Mouse (Mus musculus) layer of hippocampus, postnatal 10 days (tissue): ENCODE data around the gene Ndufs2. TPM values are rescaled to one million over a fixed set of nuclear protein-coding genes. Genes with fewer than 3 reads are reported as not detected.
"Not testable (repeated sequence)": the region's sequence is repeated elsewhere in the genome, so short reads cannot be mapped to it uniquely, and the experiment has no call there.

Experiments used
- DNase-seq, 2 experiments: peaks; one replicate each; pipeline ENCODE4 v3.0.0; 2021; ENCODE audit warnings: low spot score in 2 of 2
- total RNA-seq, 2 experiments: library from RNA; stranded (reverse); gene quantifications; 2 replicates each; pipeline ENCODE4 v1.2.3; 2021

Ndufs2 gene
- total RNA-seq, 2 experiments from 2014 or later: 235 to 249 TPM

DNA sequence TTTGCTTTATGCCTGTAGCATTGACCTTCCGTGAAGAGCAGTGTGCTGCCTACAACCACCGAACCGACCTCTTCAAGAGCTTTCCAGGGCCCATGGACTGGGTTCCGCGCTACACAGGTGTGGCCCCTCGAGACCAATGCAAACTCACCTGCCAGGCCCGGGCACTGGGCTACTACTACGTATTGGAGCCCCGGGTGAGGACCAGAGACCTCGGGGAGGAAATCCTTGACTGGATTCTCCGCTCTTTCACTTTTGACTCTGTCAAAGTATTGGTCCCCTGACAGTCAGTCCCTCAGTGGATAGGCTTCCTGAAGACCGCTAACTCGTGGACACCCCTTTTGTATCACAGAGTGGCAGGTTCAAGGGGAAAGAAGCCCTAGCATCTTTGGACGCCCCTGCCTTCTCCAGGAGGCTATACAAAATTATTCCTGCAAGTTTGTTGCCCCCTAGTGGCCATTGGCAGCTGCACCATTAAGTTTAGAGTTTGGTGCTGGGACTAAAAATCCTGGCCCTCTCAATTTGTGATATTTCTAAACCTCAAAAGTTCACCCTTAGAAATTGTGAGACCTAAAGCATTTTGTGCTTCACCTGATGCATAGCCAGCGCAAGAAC, 5.9 kb upstream of the Ndufs2 start:
- peak; percentile 69 to 77 for DNase-seq

DNA sequence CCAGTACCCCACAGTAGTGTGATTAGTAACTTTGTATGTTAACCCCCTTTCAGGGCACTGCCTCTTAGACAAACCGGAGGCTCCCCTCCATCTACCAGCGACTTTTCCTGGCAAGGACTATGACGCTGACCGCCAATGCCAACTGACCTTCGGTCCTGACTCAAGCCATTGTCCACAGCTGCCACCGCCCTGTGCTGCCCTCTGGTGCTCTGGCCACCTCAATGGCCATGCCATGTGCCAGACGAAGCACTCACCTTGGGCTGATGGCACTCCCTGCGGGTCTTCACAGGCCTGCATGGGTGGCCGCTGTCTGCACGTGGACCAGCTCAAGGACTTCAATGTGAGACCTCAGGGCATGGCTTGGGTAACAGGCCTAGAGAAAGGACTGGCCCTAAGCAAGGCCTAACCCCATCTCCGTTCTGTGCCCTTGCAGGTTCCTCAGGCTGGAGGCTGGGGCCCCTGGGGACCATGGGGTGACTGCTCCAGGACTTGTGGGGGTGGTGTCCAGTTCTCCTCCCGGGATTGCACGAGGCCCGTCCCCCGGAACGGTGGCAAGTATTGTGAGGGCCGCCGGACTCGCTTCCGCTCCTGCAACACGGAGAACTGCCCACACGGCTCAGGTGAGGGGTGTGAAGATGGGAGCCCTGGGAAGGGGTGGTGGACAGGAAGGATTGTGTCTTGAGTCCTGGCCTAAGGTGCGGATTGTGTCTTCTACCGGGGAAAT, 5.1 kb upstream of the Ndufs2 start:
- DNase-seq: no peak

DNA sequence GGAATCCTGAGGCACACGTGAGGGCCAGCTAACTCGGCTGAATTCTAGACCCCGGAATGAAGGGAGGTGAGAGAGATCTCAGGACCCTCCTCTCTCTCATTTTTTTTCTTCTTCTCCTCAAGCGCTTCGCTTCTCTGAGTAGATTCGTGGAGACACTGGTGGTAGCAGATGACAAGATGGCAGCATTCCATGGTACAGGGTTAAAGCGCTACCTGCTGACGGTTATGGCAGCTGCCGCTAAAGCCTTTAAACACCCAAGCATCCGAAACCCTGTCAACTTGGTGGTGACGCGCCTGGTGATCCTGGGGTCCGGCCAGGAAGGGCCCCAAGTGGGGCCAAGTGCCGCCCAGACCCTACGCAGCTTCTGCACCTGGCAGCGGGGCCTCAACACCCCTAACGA, 1.2 kb upstream of the Ndufs2 start:
- DNase-seq: no peak

DNA sequence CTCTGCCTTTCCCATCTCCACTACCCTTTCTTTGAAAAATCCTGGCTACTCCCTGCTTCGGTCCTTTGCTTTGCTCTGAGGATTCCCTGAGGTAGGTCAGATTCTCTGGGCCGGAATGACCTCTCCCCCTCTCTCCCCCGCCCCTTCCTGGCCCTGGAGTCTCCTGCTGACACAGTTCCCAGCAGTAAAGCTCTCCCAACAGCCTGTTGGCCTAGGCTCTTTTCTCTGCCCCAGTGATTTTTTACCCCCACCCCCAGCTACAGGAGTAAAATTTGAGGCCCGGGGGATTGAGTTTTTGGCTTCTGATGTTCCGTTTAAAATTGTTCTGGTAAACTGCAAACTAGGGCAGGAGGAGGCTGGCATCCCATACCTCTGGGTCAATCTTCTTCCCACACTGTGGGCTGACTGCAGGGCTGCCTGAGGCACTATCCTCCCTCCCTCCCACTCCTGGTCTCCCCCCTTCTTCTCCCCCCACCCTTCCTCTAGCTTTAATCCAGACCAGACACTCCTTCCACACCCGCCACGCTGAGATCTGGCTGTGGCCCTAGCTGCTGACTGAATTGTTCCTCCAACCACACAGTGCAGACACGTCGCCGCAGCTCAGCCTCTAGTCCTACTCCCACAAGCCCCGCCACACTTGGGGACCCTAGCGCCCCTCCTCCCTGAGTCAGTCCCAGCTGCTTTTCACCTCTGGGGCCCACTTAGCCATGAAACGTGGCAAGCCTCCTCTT, 571 bp upstream of the Ndufs2 start:
- DNase-seq: no peak

DNA sequence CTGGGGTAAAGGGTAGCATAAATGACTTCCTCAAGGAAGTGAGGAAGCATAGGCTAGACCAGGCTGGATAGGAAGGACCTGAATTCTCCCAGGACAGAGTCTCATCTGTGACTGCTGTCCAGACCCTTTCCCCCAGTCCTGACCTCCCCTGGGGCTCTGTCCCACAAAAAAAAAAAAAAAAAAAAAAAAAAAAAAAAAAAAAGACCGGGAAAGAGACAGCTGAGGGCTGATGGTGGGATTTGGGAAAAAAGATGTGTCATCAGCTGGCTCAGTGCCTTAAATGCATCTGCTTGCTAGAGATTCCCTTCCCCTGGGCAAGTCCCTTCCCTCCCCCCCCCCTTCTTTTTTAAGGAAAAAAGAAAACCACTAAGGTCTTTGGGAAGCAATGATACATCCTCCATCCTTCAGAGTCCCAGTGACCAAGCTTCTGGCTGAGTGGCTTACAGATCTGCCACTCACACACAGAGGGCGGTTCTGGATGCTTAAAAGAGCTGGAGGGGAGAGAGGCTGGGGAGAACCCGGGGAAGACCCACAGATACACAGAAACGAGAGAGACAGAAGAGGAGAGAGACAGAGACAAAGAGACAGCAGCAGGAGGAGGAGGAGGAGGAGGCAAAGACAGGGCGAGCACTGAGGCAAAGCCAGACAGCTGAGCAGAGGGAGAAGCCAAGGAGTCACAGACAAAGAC, 1.1 kb downstream of the Ndufs2 start, which contains the start of gene Adamts4:
Adamts4 (plus strand) TSS at position 509 of the 688 bp plus-strand sequence.
- DNase-seq: peak; percentile 65 to 72

DNA sequence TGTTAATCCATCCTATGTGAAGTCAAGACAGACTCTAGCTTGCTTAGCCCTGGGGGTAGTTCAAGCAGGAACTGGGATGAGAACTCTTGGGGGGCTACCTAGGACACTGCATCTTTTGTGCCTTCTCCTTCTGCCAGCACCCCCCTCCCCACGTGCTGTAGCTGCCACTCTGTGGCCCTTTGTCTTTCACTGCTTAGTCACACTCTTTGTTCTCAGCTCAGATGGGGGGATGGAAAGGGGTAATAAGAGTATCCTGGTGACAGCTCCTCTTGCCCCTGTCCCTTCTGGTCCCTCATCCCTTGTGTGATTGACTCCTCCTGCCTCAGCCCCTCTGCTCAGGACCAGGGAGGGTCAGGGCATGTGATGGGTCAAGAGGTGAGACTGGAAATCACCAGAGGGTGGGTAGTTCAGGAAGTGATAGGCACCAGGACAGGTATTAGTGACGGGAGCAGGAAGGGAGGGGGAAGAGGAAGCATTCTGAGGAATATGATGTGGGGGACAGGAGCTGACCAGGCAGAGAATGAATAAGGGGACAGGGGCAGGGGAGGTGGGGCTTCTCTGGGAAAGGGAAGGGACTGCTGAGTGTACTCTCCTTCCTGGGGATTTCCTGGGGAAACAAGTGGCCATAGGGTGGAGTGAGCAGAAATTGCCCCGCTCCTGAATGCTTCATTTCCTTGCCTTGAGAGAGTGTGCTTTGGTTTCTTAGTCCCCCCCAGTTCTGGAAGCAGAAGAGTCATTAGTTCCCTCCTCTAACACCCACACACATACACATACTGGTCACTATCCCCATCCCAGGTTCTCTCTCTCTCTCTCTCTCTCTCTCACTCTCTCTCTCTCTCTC, 2.6 kb downstream of the Ndufs2 start:
- DNase-seq: no peak

DNA sequence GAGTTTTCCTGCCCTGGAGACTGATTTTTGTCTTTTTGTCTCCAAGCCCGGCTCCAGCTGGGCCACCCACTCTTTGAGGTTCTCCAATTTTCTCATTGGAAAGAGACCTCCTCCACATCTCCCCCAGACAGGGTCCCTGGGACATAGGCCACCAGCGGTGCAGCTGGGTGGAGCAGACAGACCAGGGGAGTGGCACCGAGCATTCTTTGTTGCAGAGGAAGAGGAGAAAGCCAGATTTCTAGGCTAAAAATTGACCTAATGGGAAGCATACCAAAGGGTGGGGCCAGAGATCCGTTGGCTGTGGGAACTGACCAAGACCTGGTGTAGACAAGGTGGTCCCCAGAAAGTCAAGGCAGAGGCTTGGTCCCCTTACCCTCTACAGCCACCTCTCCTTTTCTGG, 3.3 kb downstream of the Ndufs2 start:
- no peak for DNase-seq

DNA sequence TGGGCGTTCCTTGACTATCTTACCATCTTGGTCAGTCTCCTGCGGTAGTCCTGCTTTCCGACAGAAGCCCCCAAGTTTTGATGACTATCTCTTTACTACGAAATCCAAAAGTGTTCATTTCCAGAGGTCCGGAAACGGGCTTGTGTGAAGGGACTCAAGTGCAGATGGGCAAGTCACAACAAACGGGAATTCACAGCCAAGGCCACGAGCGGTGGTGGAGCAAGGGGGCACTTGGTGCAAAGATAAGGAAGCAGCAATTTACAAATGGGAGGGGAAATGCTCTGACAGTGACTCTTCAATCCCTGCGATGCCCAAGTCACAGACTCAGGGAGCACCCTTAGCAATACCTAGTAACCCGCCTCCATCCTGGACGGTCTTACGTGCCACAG, 3.7 kb downstream of the Ndufs2 start:
- no peak for DNase-seq

DNA sequence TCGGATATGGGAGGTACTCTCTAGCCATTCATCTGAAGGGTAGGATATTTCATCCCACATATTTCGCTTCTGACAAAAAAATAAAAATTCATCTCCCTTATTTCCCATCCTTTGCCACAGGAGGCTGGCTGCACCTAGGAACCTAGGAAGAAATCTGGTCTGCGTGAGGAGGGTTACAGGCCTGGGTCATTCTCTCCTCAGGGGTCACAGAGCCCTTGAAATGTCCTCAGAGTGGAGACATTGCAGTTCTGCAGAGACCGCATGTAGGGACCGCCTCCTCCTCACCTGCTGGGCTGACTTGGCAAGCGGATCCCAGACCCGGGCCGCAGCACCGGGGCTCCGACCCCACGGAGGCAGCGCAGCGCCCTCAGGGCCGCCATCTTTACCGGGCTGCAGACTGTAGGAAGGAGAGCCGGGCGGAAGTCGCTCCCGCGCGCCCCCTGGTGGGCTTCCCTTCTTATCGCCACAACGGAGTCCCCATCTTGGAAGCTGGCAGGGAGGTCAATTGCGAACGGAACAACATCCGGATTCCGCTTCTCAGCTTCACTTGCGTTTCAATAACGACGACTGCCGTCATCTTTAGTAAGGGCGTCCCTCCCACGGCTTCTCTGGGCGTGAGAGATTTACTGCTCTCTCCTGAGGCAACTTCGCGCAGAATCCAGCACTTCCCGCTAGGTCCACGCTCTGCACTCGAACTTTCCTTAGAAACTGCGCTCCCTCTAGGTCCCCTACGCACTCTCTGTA, 4.3 kb downstream of the Ndufs2 start:
- peak; percentile 96 to 99 for DNase-seq

DNA sequence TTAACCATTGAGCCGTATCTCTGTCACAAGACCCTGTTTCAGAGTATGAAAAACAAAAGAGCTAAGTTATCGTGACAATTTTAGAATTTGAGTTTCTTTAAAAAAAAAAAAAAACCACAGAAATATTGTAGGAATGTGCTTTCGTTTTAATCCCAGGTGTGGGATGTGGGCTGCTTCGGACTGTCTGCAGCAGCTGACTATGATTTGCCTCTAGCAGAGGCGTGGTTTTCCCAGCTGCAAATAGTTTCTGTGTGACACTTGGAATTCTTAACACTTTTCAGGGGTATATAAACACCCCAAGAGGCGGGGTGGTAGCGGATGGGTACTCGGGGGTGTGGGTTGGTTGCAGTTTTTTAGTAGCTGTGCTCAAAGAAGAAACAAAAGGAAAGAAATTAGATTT, 5.8 kb downstream of the Ndufs2 start:
- no peak for DNase-seq

DNA sequence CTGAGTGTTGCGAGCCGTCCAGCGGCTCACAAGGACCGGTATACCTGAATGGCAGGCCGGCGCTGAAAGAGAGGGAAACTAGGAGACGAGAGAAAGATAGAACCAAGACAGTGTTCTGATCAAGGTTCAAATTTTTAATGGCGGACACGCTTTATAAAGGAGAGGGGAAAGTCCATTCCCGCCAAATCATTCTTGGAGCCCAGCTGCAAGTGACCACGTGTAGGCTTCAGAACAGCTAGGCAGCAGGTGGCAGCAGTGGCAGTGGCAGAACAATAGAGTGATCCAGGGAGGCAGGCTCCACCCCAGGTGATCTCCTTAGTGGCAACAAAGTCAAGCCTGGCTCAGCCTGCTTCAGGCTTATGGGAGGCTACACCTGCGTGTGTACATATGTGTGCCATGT, 9.2 kb downstream of the Ndufs2 start:
- not testable (repeated sequence) for DNase-seq

DNA sequence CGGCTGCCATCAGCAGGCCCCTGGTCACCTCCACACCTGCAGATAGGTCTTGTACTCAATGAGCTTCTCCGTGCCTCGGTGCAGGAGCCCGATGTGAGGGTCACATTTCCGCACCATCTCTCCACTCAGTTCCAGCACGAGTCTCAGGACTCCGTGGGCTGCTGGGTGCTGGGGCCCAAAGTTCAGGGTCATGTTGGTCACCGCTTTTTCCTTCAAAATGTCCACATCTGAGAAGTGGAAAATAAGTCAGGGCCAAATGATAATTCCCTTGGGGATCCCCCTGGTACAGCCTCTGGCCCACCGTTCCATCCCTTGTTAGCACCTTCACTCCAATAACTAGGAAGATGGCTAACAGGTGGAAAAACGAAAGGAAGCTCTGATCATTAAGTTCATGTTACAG, 10.3 kb downstream of the Ndufs2 start:
- no peak for DNase-seq

DNA sequence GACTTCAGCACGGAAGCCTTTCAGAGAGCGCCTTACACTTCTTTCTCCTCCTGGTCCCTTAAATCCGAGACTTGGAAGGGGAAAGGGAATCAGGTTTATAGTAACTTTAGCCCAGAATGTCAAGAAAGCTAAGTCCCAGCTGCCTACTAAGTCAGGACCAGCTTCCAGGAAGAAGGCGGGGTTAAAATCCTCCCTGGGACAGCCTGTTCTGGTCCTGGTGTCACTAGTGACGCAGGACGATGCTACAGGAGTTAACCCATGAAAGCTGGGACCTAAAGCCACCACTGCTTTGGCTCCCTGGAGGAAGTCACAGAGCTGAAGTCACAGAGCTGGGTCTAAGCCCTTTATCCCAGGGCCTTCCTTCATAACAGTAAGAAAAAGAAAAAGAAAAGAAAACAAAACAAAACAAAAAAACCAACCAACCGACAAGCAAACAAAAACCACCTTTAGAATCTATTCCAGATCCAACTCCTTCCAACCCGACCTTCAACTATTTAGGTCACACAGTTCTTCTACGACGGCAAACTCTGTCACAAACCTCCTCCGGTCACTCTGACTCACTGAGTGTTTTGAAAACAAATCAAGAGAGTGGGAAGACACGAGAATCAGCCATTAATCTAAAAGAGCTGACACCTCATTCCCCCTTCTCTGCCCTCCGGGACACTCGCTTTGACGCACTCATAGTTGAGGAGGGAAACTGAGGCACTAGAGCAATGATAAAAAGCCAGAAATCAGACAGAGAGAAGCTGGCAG, 11.0 kb downstream of the Ndufs2 start:
- no peak for DNase-seq

DNA sequence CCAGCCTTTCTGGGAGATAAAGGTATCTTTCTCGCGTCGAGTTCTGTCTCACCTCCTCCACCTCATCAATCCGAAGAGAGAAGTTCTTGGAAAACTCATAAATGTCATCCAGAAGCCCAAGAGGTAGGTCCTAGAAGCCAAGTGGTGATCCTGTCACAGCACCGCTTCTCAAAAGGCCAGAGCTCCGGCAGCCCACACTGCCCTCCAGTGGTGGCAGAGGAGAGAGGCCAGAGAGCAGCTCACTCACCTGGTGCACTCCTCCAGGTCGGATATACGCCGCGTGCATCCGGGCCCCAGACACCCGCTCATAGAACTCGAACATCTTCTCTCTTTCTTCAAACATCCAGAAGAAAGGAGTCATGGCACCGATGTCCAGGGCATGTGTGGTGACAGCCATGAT, 12.7 kb downstream of the Ndufs2 start:
- peak; percentile 50 to 61 for DNase-seq

DNA sequence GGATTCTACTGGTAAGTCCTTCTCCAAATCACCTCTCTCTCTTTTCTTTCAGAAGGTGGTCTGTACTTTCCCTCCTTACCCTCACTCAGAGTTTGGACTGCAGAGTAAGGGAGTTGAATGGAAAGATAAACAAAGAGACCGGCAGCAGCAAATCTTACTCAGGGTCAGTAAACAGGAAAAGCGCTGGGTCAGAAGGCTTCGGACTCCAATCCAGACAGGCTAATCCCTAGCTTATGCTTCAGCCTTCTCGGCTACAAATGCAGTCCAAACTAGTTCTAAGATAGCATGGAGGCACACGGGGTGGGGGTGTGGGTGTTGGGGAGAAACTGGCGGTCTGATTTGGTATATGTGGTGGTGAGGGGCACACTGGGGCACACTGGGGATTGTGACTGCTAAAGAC, 13.8 kb downstream of the Ndufs2 start:
- no peak for DNase-seq

DNA sequence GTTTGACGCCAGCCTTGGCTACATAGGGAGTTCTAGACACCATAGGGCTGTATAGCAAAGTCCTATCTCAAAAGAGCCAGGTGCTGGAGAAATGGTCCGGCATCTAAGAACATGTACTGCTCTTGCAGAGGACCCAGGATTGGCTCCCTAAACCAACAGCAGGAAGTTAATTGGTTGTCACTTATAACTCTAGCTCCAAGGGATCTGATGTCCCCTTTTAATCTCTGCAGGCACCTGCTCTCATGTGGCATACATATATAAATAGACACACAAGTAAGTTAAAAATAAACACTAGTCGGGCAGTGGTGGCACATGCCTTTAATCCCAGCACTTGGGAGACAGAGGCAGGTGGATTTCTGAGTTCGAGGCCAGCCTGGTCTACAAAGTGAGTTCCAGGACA, 15.4 kb downstream of the Ndufs2 start:
- DNase-seq: no peak

DNA sequence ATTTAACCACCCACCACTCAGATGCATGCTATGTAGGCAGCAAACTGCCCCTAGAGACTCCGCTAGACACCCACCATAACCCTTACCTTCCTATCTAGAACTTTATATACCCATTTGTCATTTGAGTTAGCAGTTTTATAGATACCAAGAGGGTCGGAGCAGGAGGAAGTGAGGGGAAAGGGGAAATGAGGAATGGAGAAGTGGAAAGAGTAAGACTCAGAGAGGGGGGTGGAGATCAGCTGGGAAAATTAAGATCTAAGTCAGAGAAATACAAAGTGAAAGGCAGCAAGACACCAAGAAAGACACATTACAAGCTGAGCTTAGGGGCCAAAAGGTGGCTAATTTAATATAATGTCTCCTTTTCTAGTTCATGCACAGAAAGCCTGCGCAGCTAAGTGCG, 16.6 kb downstream of the Ndufs2 start:
- DNase-seq: no peak

DNA sequence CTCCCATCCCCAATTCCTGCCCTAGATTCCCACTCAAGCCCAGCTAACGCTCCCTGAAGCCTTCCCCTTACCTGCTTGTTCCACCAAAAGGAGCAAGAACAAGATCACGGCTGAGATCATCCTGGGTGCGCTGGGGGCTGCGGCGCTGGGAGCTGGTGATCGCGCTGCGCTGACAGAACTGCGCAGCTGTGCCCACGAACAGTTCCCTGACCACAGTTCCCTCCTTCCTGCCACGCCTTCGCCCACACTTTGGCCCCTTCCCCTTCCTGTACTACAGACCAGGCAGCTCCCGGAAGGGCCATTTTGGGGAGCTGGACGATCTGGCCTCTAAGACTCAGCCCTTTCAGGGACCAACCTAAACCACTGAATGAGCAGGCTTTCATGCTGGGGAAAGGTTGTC, 17.1 kb downstream of the Ndufs2 start, which contains the start of gene Fcer1g:
Fcer1g (minus strand) TSS at position 240 of the 400 bp plus-strand sequence.
- no peak for DNase-seq
